Mouse (Mus musculus): ENCODE results near the gene Rbm25.

The Rbm25 gene

GRCm38 (mm10) chr12:83651414-83651813, 20.4 kb downstream of the Rbm25 start:
- DNase-seq = no peak

- no peak for DNase-seq
Measured at GRCm38 (mm10) chr12:83685466-83685865, 54.4 kb downstream of the Rbm25 start.

- no peak for DNase-seq
Measured at GRCm38 (mm10) chr12:83686575-83687350, 55.7 kb downstream of the Rbm25 start.

- DNase-seq = peak; percentile 97
Measured at GRCm38 (mm10) chr12:83687934-83688315, 56.9 kb downstream of the Rbm25 start, which contains the start of gene Psen1. Gene Psen1 (plus strand): TSS chr12:83688152.

GRCm38 (mm10) chr12:83688316-83689086, 57.5 kb downstream of the Rbm25 start:
- DNase-seq = no peak

GRCm38 (mm10) chr12:83689087-83689432, 58.0 kb downstream of the Rbm25 start:
- no peak for DNase-seq

- DNase-seq = no peak
Measured at GRCm38 (mm10) chr12:83694011-83694410, 63.0 kb downstream of the Rbm25 start.

- no peak for DNase-seq
Measured at GRCm38 (mm10) chr12:83694669-83695068, 63.6 kb downstream of the Rbm25 start.

GRCm38 (mm10) chr12:83698637-83699036, 67.6 kb downstream of the Rbm25 start:
- DNase-seq = no peak

- DNase-seq = no peak
Measured at GRCm38 (mm10) chr12:83701608-83702007, 70.6 kb downstream of the Rbm25 start.

- no peak for DNase-seq
Measured at GRCm38 (mm10) chr12:83702796-83703195, 71.8 kb downstream of the Rbm25 start.

- no peak for DNase-seq
Measured at GRCm38 (mm10) chr12:83706951-83707350, 75.9 kb downstream of the Rbm25 start.

- DNase-seq = no peak
Measured at GRCm38 (mm10) chr12:83708160-83709092, 77.4 kb downstream of the Rbm25 start.

GRCm38 (mm10) chr12:83709934-83710333, 78.9 kb downstream of the Rbm25 start:
- no peak for DNase-seq

GRCm38 (mm10) chr12:83713749-83714148, 82.7 kb downstream of the Rbm25 start:
- DNase-seq = peak; percentile 76

GRCm38 (mm10) chr12:83716416-83717184, 85.6 kb downstream of the Rbm25 start:
- no peak for DNase-seq

GRCm38 (mm10) chr12:83719431-83719830, 88.4 kb downstream of the Rbm25 start:
- no peak for DNase-seq

- peak; percentile 9 for DNase-seq
Measured at GRCm38 (mm10) chr12:83721281-83721680, 90.2 kb downstream of the Rbm25 start.

- DNase-seq = no peak
Measured at GRCm38 (mm10) chr12:83723037-83723436, 92.0 kb downstream of the Rbm25 start.

GRCm38 (mm10) chr12:83726510-83727308, 95.7 kb downstream of the Rbm25 start:
- no peak for DNase-seq

GRCm38 (mm10) chr12:83732225-83732624, 101.2 kb downstream of the Rbm25 start:
- DNase-seq = no peak

Data from lung, postnatal 10 days (tissue).